Mouse (Mus musculus): ENCODE data around the gene Dtnb. TPM values are rescaled to one million over a fixed set of nuclear protein-coding genes. Genes with fewer than 3 reads are reported as not detected.

Gene Dtnb
- polyA plus RNA-seq, 2 experiments: 16.4 to 17.0 TPM

DNA sequence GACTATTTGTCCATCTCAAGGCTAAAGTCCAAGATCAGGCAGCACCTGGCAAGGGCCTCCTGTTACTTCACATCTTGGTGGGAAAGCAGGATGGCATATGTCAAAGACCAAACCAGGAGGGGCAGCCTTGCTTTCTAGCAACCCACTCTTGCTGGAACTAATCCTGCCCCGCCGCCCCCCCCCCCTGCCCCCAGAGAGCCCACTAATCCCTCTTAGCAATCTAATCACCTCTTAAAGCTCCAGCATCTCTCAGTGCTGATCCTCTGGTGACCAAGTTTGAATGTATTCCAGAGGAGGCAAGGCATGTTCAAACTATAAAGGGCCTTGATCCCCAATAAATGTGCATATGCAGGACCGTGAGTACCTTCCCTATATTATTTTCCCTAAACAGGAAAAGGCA, 214.9 kb downstream of the Dtnb start:
- ATAC-seq (ENCODE audit: insufficient read depth) (no peak), DNase-seq (ENCODE audit: low read depth in 3 of 3, low spot score in 3 of 3) (no peak)
- Histone ChIP-seq H3K4me2 (ENCODE audit: low read depth) (no peak overlapping the region), H3K9me3 (ENCODE audit: control insufficient read depth, low read length) (no peaks in the 10 kb centered on the region), H3K27me3 (ENCODE audit: control insufficient read depth, insufficient read depth, low read length) (no peaks in the 10 kb centered on the region), H3K9ac (replicated peaks) (no peak overlapping the region), H3K4me1 (replicated peaks; ENCODE audit: control insufficient read depth in 2 of 2, insufficient read depth in 2 of 2, low read length in 1 of 2) (0 out of 4 replicates have a peak, but pooled peaks cover 0 to 2% of the 10 kb centered on the region in 2 experiments), H3K27ac (no peak overlapping the region), H3K4me3 (ENCODE audit: insufficient read depth in 1 of 2, low read depth in 2 of 2, low read length in 2 of 2) (no peak overlapping the region), H3K36me3 (replicated peaks; ENCODE audit: control insufficient read depth, insufficient read depth, low read depth) (no peaks in the 10 kb centered on the region)
- TF ChIP-seq EP300 (IDR thresholded peaks at IDR 0.05; ENCODE audit: low read depth) (no peak), CTCF (IDR thresholded peaks at IDR 0.05; ENCODE audit: low read depth) (no peak)
- 48% methylated on average over 3 of the region's 3 CpGs for WGBS (ENCODE audit: insufficient replicate concordance)

DNA sequence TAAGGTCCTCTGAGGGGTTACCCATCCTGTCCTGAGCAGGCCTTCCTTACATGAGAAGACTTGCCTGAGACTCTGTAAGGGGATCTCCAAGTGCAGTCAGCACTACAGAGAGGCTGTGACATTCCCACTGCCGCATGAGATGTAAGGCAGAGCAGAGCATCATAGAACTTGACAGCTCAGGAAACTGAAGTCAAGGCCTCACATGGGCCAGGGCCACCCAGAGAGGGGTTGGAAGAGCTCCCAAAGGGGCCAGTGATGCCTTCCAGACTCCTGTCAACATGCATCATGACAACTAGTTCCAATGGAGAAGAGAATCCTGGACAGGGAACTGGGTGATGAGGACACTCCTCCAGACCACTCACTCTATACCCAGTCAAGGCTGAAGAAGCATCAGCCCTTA, 215.4 kb downstream of the Dtnb start:
- Histone ChIP-seq H3K36me3 (replicated peaks; ENCODE audit: control insufficient read depth, insufficient read depth, low read depth) (no peaks in the 10 kb centered on the region), H3K4me2 (ENCODE audit: low read depth) (no peak overlapping the region), H3K9ac (replicated peaks) (no peak overlapping the region), H3K4me3 (ENCODE audit: insufficient read depth in 1 of 2, low read depth in 2 of 2, low read length in 2 of 2) (no peak overlapping the region), H3K9me3 (ENCODE audit: control insufficient read depth, low read length) (no peaks in the 10 kb centered on the region), H3K4me1 (replicated peaks; ENCODE audit: control insufficient read depth in 2 of 2, insufficient read depth in 2 of 2, low read length in 1 of 2) (0 out of 4 replicates have a peak, but pooled peaks cover 0 to 2% of the 10 kb centered on the region in 2 experiments), H3K27ac (no peak overlapping the region), H3K27me3 (ENCODE audit: control insufficient read depth, insufficient read depth, low read length) (no peaks in the 10 kb centered on the region)
- WGBS (ENCODE audit: insufficient replicate concordance): 47% methylated on average over 1 of the region's 1 CpGs
- no peak for ATAC-seq (ENCODE audit: insufficient read depth)
- DNase-seq (ENCODE audit: low read depth in 3 of 3, low spot score in 3 of 3): no peak
- TF ChIP-seq EP300 (IDR thresholded peaks at IDR 0.05; ENCODE audit: low read depth): no peak
- no peak for TF ChIP-seq CTCF (IDR thresholded peaks at IDR 0.05; ENCODE audit: low read depth)

GRCm38 (mm10) chr12:3788421-3789051, 216.4 kb downstream of the Dtnb start:
- Histone ChIP-seq H3K4me2 (ENCODE audit: low read depth) (no peak overlapping the region), H3K27me3 (ENCODE audit: control insufficient read depth, insufficient read depth, low read length) (no peaks in the 10 kb centered on the region), H3K4me3 (ENCODE audit: insufficient read depth in 1 of 2, low read depth in 2 of 2, low read length in 2 of 2) (no peak overlapping the region), H3K4me1 (replicated peaks; ENCODE audit: control insufficient read depth in 2 of 2, insufficient read depth in 2 of 2, low read length in 1 of 2) (0 out of 4 replicates have a peak, but pooled peaks cover 0 to 2% of the 10 kb centered on the region in 2 experiments), H3K36me3 (replicated peaks; ENCODE audit: control insufficient read depth, insufficient read depth, low read depth) (no peaks in the 10 kb centered on the region), H3K9ac (replicated peaks) (no peak overlapping the region), H3K9me3 (ENCODE audit: control insufficient read depth, low read length) (no peaks in the 10 kb centered on the region), H3K27ac (no peak overlapping the region)
- ATAC-seq (ENCODE audit: insufficient read depth) (no peak), DNase-seq (ENCODE audit: low read depth in 3 of 3, low spot score in 3 of 3) (no peak)
- WGBS (ENCODE audit: insufficient replicate concordance): 63% methylated on average over 5 of the region's 5 CpGs
- TF ChIP-seq CTCF (IDR thresholded peaks at IDR 0.05; ENCODE audit: low read depth) (no peak), EP300 (IDR thresholded peaks at IDR 0.05; ENCODE audit: low read depth) (no peak)

DNA sequence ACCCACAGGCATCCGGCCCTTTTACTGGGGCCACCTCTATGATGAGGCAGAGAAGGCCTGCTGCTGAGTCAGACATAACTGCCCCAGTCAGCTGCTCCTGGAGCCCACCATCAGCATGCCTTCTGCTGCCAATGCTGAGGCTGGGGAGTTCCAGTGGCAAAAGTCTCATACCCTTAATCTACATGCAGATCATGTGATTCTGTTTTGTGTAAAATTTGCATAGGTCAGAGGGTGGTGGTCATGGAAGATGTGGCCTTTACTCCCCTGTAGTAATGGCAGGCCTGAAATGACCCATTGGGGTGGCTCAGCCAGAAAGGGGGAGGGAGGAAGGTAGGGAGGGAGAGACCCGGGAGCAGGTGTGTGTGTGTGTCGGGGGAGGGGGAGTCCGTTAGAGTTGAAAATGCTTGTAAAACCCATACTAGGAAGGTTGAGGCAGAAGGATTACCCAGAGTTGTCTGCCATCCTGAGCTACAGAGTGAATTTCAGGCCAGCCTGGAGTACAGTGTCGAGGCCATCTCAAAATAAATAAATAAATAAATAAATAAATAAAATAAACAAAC, 217.5 kb downstream of the Dtnb start:
- no peak overlapping the region for H3K4me2 ChIP-seq (ENCODE audit: low read depth)
- no peak overlapping the region for H3K27ac ChIP-seq
- TF ChIP-seq CTCF (IDR thresholded peaks at IDR 0.05; ENCODE audit: low read depth) (no peak), EP300 (IDR thresholded peaks at IDR 0.05; ENCODE audit: low read depth) (no peak)
- 60% methylated on average over 5 of the region's 5 CpGs for WGBS (ENCODE audit: insufficient replicate concordance)
- H3K4me1 ChIP-seq (replicated peaks; ENCODE audit: control insufficient read depth in 2 of 2, insufficient read depth in 2 of 2, low read length in 1 of 2): 0 out of 4 replicates have a peak, but pooled peaks cover 0 to 2% of the 10 kb centered on the region in 2 experiments
- H3K9ac ChIP-seq (replicated peaks): no peak overlapping the region
- DNase-seq (ENCODE audit: low read depth in 3 of 3, low spot score in 3 of 3): no peak
- H3K9me3 ChIP-seq (ENCODE audit: control insufficient read depth, low read length): no peaks in the 10 kb centered on the region
- H3K27me3 ChIP-seq (ENCODE audit: control insufficient read depth, insufficient read depth, low read length): no peaks in the 10 kb centered on the region
- H3K4me3 ChIP-seq (ENCODE audit: insufficient read depth in 1 of 2, low read depth in 2 of 2, low read length in 2 of 2): no peak overlapping the region
- H3K36me3 ChIP-seq (replicated peaks; ENCODE audit: control insufficient read depth, insufficient read depth, low read depth): no peaks in the 10 kb centered on the region
- no peak for ATAC-seq (ENCODE audit: insufficient read depth)

GRCm38 (mm10) chr12:3791257-3791656, 219.1 kb downstream of the Dtnb start:
- H3K9me3 ChIP-seq (ENCODE audit: control insufficient read depth, low read length): no peaks in the 10 kb centered on the region
- H3K4me2 ChIP-seq (ENCODE audit: low read depth): peak overlapping the region; percentile 57
- 0 out of 4 replicates have a peak, but pooled peaks cover 0 to 2% of the 10 kb centered on the region in 2 experiments for H3K4me1 ChIP-seq (replicated peaks; ENCODE audit: control insufficient read depth in 2 of 2, insufficient read depth in 2 of 2, low read length in 1 of 2)
- peak overlapping the region; percentile 31; the same call in 1 of the 2 replicates for H3K9ac ChIP-seq (replicated peaks)
- 37% methylated on average over 7 of the region's 7 CpGs for WGBS (ENCODE audit: insufficient replicate concordance)
- H3K36me3 ChIP-seq (replicated peaks; ENCODE audit: control insufficient read depth, insufficient read depth, low read depth): no peaks in the 10 kb centered on the region
- peak overlapping the region; percentile 4 to 27; a peak in 3 of 4 replicates for H3K4me3 ChIP-seq (ENCODE audit: insufficient read depth in 1 of 2, low read depth in 2 of 2, low read length in 2 of 2)
- TF ChIP-seq CTCF (IDR thresholded peaks at IDR 0.05; ENCODE audit: low read depth) (no peak), EP300 (IDR thresholded peaks at IDR 0.05; ENCODE audit: low read depth) (no peak)
- no peak for ATAC-seq (ENCODE audit: insufficient read depth)
- no peaks in the 10 kb centered on the region for H3K27me3 ChIP-seq (ENCODE audit: control insufficient read depth, insufficient read depth, low read length)
- DNase-seq (ENCODE audit: low read depth in 3 of 3, low spot score in 3 of 3): no peak
- no peak overlapping the region for H3K27ac ChIP-seq

Measured in liver, embryonic 14.5 days (tissue).